Mouse (Mus musculus): ENCODE measurements at regions not wholly inside any gene's neighbourhood (a gene's known extent, or its start where the extent isn't known, plus 50 kb on each side); places are given as distances from the start of the nearest gene placed in this dataset.

- ATAC-seq (ENCODE audit: insufficient read depth, low read depth) = no peak
- Histone ChIP-seq H3K27me3 (ENCODE audit: control insufficient read depth, insufficient read depth, low read length) (no peaks in the 10 kb centered on the region), H3K9ac (replicated peaks; ENCODE audit: low read depth, low read length) (no peak overlapping the region), H3K27ac (ENCODE audit: low read depth) (no peak overlapping the region), H3K4me3 (ENCODE audit: low read depth, low read length) (no peak overlapping the region), H3K4me1 (ENCODE audit: control insufficient read depth, insufficient read depth) (no peaks in the 10 kb centered on the region), H3K9me3 (replicated peaks; ENCODE audit: control insufficient read depth, low read length) (no peaks in the 10 kb centered on the region), H3K36me3 (replicated peaks; ENCODE audit: control insufficient read depth, insufficient read depth, low read length) (no peaks in the 10 kb centered on the region), H3K4me2 (ENCODE audit: low read depth, low read length) (no peak overlapping the region)
- WGBS = 61% methylated on average over 3 of the region's 3 CpGs
- no peak for DNase-seq (ENCODE audit: low spot score)
- TF ChIP-seq CTCF (IDR thresholded peaks at IDR 0.05; ENCODE audit: low read depth) (no peak), EP300 (IDR thresholded peaks at IDR 0.05; ENCODE audit: low read depth) (no peak)
Measured at GRCm38 (mm10) chr6:11796361-11796760, 110.9 kb downstream of the Ndufa4 start.

GRCm38 (mm10) chr6:11793366-11793765 lies 113.9 kb downstream of the Ndufa4 start:
- peak; percentile 16 for DNase-seq (ENCODE audit: low spot score)
- no peak for ATAC-seq (ENCODE audit: insufficient read depth, low read depth)
- Histone ChIP-seq H3K4me3 (ENCODE audit: low read depth, low read length) (no peak overlapping the region), H3K27me3 (ENCODE audit: control insufficient read depth, insufficient read depth, low read length) (no peaks in the 10 kb centered on the region), H3K27ac (ENCODE audit: low read depth) (no peak overlapping the region), H3K9ac (replicated peaks; ENCODE audit: low read depth, low read length) (no peak overlapping the region), H3K4me2 (ENCODE audit: low read depth, low read length) (no peak overlapping the region), H3K4me1 (ENCODE audit: control insufficient read depth, insufficient read depth) (no peaks in the 10 kb centered on the region), H3K9me3 (replicated peaks; ENCODE audit: control insufficient read depth, low read length) (no peaks in the 10 kb centered on the region), H3K36me3 (replicated peaks; ENCODE audit: control insufficient read depth, insufficient read depth, low read length) (no peaks in the 10 kb centered on the region)
- TF ChIP-seq CTCF (IDR thresholded peaks at IDR 0.05; ENCODE audit: low read depth) = peak; percentile 70
- TF ChIP-seq EP300 (IDR thresholded peaks at IDR 0.05; ENCODE audit: low read depth) = no peak
- WGBS = 32% methylated on average over 8 of the region's 8 CpGs

GRCm38 (mm10) chr6:11792186-11792585 lies 115.1 kb downstream of the Ndufa4 start:
- Histone ChIP-seq H3K9me3 (replicated peaks; ENCODE audit: control insufficient read depth, low read length) (no peaks in the 10 kb centered on the region), H3K9ac (replicated peaks; ENCODE audit: low read depth, low read length) (no peak overlapping the region), H3K4me1 (ENCODE audit: control insufficient read depth, insufficient read depth) (no peaks in the 10 kb centered on the region), H3K27me3 (ENCODE audit: control insufficient read depth, insufficient read depth, low read length) (no peaks in the 10 kb centered on the region), H3K36me3 (replicated peaks; ENCODE audit: control insufficient read depth, insufficient read depth, low read length) (no peaks in the 10 kb centered on the region), H3K4me3 (ENCODE audit: low read depth, low read length) (no peak overlapping the region), H3K4me2 (ENCODE audit: low read depth, low read length) (no peak overlapping the region), H3K27ac (ENCODE audit: low read depth) (no peak overlapping the region)
- ATAC-seq (ENCODE audit: insufficient read depth, low read depth) (no peak), DNase-seq (ENCODE audit: low spot score) (no peak)
- 75% methylated on average over 3 of the region's 3 CpGs for WGBS
- TF ChIP-seq EP300 (IDR thresholded peaks at IDR 0.05; ENCODE audit: low read depth) (no peak), CTCF (IDR thresholded peaks at IDR 0.05; ENCODE audit: low read depth) (no peak)

- Histone ChIP-seq H3K27ac (ENCODE audit: low read depth) (no peak overlapping the region), H3K4me3 (ENCODE audit: low read depth, low read length) (no peak overlapping the region), H3K4me1 (ENCODE audit: control insufficient read depth, insufficient read depth) (no peaks in the 10 kb centered on the region), H3K9ac (replicated peaks; ENCODE audit: low read depth, low read length) (no peak overlapping the region), H3K9me3 (replicated peaks; ENCODE audit: control insufficient read depth, low read length) (no peaks in the 10 kb centered on the region), H3K36me3 (replicated peaks; ENCODE audit: control insufficient read depth, insufficient read depth, low read length) (no peaks in the 10 kb centered on the region), H3K4me2 (ENCODE audit: low read depth, low read length) (no peak overlapping the region), H3K27me3 (ENCODE audit: control insufficient read depth, insufficient read depth, low read length) (no peaks in the 10 kb centered on the region)
- WGBS = 58% methylated on average over 3 of the region's 3 CpGs
- ATAC-seq (ENCODE audit: insufficient read depth, low read depth) = no peak
- TF ChIP-seq CTCF (IDR thresholded peaks at IDR 0.05; ENCODE audit: low read depth) = no peak
- no peak for TF ChIP-seq EP300 (IDR thresholded peaks at IDR 0.05; ENCODE audit: low read depth)
- no peak for DNase-seq (ENCODE audit: low spot score)
Measured at GRCm38 (mm10) chr6:11791056-11791455, 116.2 kb downstream of the Ndufa4 start.

GRCm38 (mm10) chr6:11773992-11774391 lies 133.3 kb downstream of the Ndufa4 start:
- Histone ChIP-seq H3K4me1 (ENCODE audit: control insufficient read depth, insufficient read depth) (no peaks in the 10 kb centered on the region), H3K36me3 (replicated peaks; ENCODE audit: control insufficient read depth, insufficient read depth, low read length) (no peaks in the 10 kb centered on the region), H3K9me3 (replicated peaks; ENCODE audit: control insufficient read depth, low read length) (no peaks in the 10 kb centered on the region), H3K9ac (replicated peaks; ENCODE audit: low read depth, low read length) (no peak overlapping the region), H3K27ac (ENCODE audit: low read depth) (no peak overlapping the region), H3K4me3 (ENCODE audit: low read depth, low read length) (no peak overlapping the region), H3K27me3 (ENCODE audit: control insufficient read depth, insufficient read depth, low read length) (no peaks in the 10 kb centered on the region), H3K4me2 (ENCODE audit: low read depth, low read length) (no peak overlapping the region)
- DNase-seq (ENCODE audit: low spot score) (no peak), ATAC-seq (ENCODE audit: insufficient read depth, low read depth) (no peak)
- 73% methylated on average over 3 of the region's 3 CpGs for WGBS
- no peak for TF ChIP-seq CTCF (IDR thresholded peaks at IDR 0.05; ENCODE audit: low read depth)
- no peak for TF ChIP-seq EP300 (IDR thresholded peaks at IDR 0.05; ENCODE audit: low read depth)

- no peak overlapping the region for H3K4me2 ChIP-seq (ENCODE audit: low read depth, low read length)
- H3K27me3 ChIP-seq (ENCODE audit: control insufficient read depth, insufficient read depth, low read length) = no peaks in the 10 kb centered on the region
- ATAC-seq (ENCODE audit: insufficient read depth, low read depth) (no peak), DNase-seq (ENCODE audit: low spot score) (no peak)
- TF ChIP-seq EP300 (IDR thresholded peaks at IDR 0.05; ENCODE audit: low read depth) = no peak
- H3K9me3 ChIP-seq (replicated peaks; ENCODE audit: control insufficient read depth, low read length) = no peaks in the 10 kb centered on the region
- H3K4me1 ChIP-seq (ENCODE audit: control insufficient read depth, insufficient read depth) = no peaks in the 10 kb centered on the region
- H3K27ac ChIP-seq (ENCODE audit: low read depth) = no peak overlapping the region
- no peaks in the 10 kb centered on the region for H3K36me3 ChIP-seq (replicated peaks; ENCODE audit: control insufficient read depth, insufficient read depth, low read length)
- no peak overlapping the region for H3K4me3 ChIP-seq (ENCODE audit: low read depth, low read length)
- H3K9ac ChIP-seq (replicated peaks; ENCODE audit: low read depth, low read length) = no peak overlapping the region
Measured at GRCm38 (mm10) chr6:11762912-11763311, 144.4 kb downstream of the Ndufa4 start.

Measured in heart, postnatal 0 days (tissue).